Mouse (Mus musculus) midbrain, embryonic 15.5 days (tissue): ENCODE measurements around the gene Gm42742. TPM values are rescaled to one million over a fixed set of nuclear protein-coding genes. Genes with fewer than 3 reads are reported as not detected.
A peak's percentile ranks its signal among the peaks of the same experiment; 100 is the strongest.

Experiments used
- ATAC-seq: fragments of 200-750 bp; cut with Nextera tagmentation; replicated peaks from 2 replicates; pipeline ENCODE4 v1.8.0; 2017; ENCODE audit warnings: moderate TSS enrichment
- H3K27ac ChIP-seq: fragments of 300-500 bp; sonication (generic); 2 replicates; pipeline ENCODE4 v1.5.1; 2015; ENCODE audit warnings: mild to moderate bottlenecking, inconsistent platforms
- H3K27me3 ChIP-seq: fragments of 300-500 bp; sonication (generic); replicated peaks from 2 replicates; pipeline ENCODE4 v1.6.1; 2015; ENCODE audit warnings: inconsistent platforms
- H3K36me3 ChIP-seq: fragments of 300-500 bp; sonication (generic); replicated peaks from 2 replicates; pipeline ENCODE4 v1.6.1; 2015; ENCODE audit warnings: inconsistent platforms
- H3K4me1 ChIP-seq: fragments of 300-500 bp; sonication (generic); 2 replicates; pipeline ENCODE4 v1.6.1; 2015; ENCODE audit warnings: inconsistent platforms
- H3K4me2 ChIP-seq: fragments of 300-500 bp; sonication (generic); 2 replicates; pipeline ENCODE4 v1.6.1; 2015; ENCODE audit warnings: inconsistent platforms, mild to moderate bottlenecking, moderate library complexity
- H3K4me3 ChIP-seq: fragments of 300-500 bp; sonication (generic); 2 replicates; pipeline ENCODE4 v1.5.1; 2015; ENCODE audit warnings: mild to moderate bottlenecking, inconsistent platforms
- H3K9ac ChIP-seq: fragments of 300-500 bp; sonication (generic); 2 replicates; pipeline ENCODE4 v1.6.1; 2015; ENCODE audit warnings: mild to moderate bottlenecking, inconsistent platforms
- H3K9me3 ChIP-seq: fragments of 300-500 bp; sonication (generic); 2 replicates; pipeline ENCODE4 v1.6.1; 2016; ENCODE audit warnings: inconsistent platforms
- WGBS: fragments of 180-500 bp; shearing (Covaris S2); methylation state at CpG from one replicate; pipeline ENCODE4 v1.1.7; 2015; ENCODE audit warnings: mixed read lengths; 5-methylcytosine and 5-hydroxymethylcytosine counted together
- polyA plus RNA-seq: library from polyadenylated mRNA; unstranded; fragments of >200 nt; fragmentation: Nextera tagmentation; extraction: Ambion mirVana; gene quantifications from 2 replicates; pipeline ENCODE4 v1.2.1, GENCODE M21; 2015

Gene Gm42742
- polyA plus RNA-seq, 1 experiment from 2014 or later = 52.6 TPM

DNA sequence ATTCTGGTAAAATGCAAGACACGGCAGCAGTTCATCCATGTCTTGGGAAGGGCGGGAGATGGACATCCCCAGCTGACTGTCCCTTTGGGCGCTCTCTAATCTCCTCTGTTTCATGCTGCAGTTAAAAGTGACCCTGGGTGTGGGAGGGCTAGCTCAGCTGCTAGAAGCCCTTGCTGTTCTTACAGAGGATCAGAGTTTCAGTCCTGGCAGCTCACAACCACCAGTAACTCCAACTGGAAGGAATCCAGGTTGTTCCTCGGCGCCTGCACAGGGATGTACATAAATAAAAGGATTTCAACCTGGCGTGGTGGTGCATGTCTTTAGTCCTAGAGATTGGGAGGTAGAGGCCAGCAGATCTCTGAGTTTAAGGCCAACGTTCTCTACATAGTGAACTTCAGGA is 37.8 kb downstream of the Gm42742 start:
- H3K9ac ChIP-seq = no peak overlapping the region
- H3K27me3 ChIP-seq = no peaks in the 10 kb centered on the region
- H3K27ac ChIP-seq = no peak overlapping the region
- H3K36me3 ChIP-seq = peaks cover 24% of the 10 kb centered on the region; the same call in 1 of the 2 replicates
- ATAC-seq = no peak
- no peak overlapping the region for H3K4me3 ChIP-seq
- 88% methylated on average over 7 of the region's 7 CpGs for WGBS
- no peak overlapping the region for H3K4me2 ChIP-seq
- H3K4me1 ChIP-seq = peaks cover 4% of the 10 kb centered on the region; the same call in 1 of the 2 replicates
- H3K9me3 ChIP-seq = no peaks in the 10 kb centered on the region

DNA sequence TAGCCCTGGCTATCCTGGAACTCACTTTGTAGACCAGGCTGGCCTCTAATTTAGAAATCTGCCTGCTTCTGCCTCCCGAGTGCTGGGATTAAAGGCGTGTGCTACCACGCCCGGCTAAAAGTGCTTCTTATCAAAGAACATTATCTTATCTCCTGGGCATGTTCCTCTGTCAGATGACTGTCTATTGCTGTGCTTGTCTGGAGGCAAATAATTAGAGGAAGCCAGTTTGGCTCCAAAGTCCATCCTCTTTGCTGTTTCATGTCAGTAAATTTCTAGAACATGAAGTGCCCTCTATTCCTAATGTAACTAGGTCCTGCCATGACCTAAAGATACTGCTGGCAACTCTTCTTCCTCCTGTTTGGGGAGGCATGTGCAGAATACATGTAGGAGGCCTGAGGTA is 38.8 kb downstream of the Gm42742 start:
- no peak for ATAC-seq

GRCm38 (mm10) chr7:126981601-126982000 is 39.3 kb downstream of the Gm42742 start:
- Histone ChIP-seq H3K4me2 (no peak overlapping the region), H3K9ac (no peak overlapping the region), H3K4me1 (peaks cover 17% of the 10 kb centered on the region), H3K27ac (no peak overlapping the region), H3K36me3 (peaks cover 26% of the 10 kb centered on the region; the same call in 1 of the 2 replicates), H3K4me3 (no peak overlapping the region), H3K9me3 (no peaks in the 10 kb centered on the region), H3K27me3 (no peaks in the 10 kb centered on the region)
- WGBS = 84% methylated on average over 2 of the region's 2 CpGs
- no peak for ATAC-seq

More for the DNA sequence above, 38.8 kb downstream of the Gm42742 start:
- Histone ChIP-seq H3K27ac (no peak overlapping the region), H3K9ac (no peak overlapping the region), H3K27me3 (no peaks in the 10 kb centered on the region), H3K4me2 (no peak overlapping the region), H3K4me3 (no peak overlapping the region), H3K4me1 (peaks cover 15% of the 10 kb centered on the region), H3K36me3 (peaks cover 26% of the 10 kb centered on the region; the same call in 1 of the 2 replicates), H3K9me3 (no peaks in the 10 kb centered on the region)
- WGBS = 90% methylated on average over 4 of the region's 4 CpGs

DNA sequence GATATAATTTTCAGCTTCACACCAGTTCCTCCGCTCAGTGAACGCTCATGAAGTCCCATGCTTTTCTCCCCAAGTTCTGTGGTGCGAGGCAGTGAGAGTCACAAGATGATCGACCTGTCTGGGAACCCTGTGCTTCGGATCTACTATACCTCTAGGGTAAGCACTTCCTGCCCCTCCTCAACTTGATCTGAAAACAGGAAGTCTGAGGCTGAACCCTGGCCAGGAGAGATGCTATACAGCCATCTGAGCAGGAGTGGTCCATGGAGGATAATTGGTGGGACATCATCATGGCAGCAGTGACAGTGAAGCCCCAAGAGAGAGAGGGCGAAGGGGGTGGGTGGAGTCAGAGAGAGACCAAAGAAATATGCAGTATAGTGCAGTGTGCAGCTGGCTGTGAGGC is 42.1 kb downstream of the Gm42742 start:
- no peak overlapping the region for H3K4me3 ChIP-seq
- H3K9me3 ChIP-seq = no peaks in the 10 kb centered on the region
- H3K9ac ChIP-seq = no peak overlapping the region
- H3K27me3 ChIP-seq = no peaks in the 10 kb centered on the region
- peaks cover 26% of the 10 kb centered on the region; the same call in 1 of the 2 replicates for H3K36me3 ChIP-seq
- no peak overlapping the region for H3K27ac ChIP-seq
- H3K4me2 ChIP-seq = no peak overlapping the region
- 90% methylated on average over 6 of the region's 6 CpGs for WGBS
- H3K4me1 ChIP-seq = peaks cover 17% of the 10 kb centered on the region
- ATAC-seq = no peak

GRCm38 (mm10) chr7:126976878-126977459 is 43.9 kb downstream of the Gm42742 start:
- Histone ChIP-seq H3K4me1 (peaks cover 17% of the 10 kb centered on the region), H3K4me2 (peak overlapping the region; percentile 82), H3K9ac (peak overlapping the region; percentile 95), H3K36me3 (peaks cover 26% of the 10 kb centered on the region; the same call in 1 of the 2 replicates), H3K4me3 (peak overlapping the region; percentile 90), H3K9me3 (no peaks in the 10 kb centered on the region), H3K27me3 (no peaks in the 10 kb centered on the region), H3K27ac (peak overlapping the region; percentile 98)
- no peak for ATAC-seq
- WGBS = 27% methylated on average over 14 of the region's 14 CpGs

DNA sequence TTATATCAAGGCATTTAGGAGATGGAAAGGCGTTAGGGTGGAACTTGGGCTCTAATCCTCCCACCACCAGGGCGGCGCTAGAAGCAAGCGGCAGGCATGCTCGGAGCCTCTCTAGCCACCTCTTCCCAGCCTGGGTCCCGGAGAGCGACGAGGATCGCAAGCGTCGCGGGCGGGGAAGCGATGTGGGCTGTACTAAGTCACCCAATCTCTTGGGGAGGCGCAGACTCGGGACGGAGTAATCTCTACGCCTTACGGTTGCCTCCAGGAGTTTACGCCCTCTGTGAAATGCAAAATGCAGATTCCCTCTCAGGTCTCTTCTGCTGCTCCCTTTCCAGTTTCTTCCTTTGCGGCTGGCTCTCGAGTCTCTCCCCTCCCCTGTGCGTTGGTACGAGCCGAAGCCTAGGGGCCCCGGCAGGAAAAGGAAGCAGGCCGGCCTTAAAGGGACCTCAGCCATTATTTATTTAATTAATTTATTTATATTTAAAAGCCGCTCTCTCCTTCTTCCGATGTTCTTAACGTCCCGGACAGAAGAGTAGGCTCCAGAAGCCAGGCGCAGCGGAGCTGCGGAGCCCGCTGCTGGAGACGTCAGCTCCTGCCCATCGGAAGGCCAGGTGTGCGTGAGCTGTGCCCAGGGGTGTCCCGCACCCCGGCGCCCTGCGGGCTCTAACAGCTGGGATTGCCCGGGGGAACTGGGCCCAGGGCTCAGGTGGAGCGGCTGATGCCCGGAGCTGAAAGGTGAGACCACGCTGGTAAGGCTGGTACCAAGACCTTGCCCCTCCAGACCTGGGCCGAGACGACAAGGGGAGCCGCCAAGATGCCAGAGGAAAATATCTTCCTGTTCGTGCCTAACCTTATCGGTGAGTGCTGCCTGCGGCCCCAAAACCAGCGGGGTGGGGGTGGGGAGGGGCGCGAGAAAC is 44.7 kb downstream of the Gm42742 start, which contains the start of gene Cdiptos:
Gene Cdiptos (minus strand): TSS at position 149 of the 917 bp plus-strand sequence.
- H3K4me3 ChIP-seq = peak within 1 kb of the TSS; percentile 90
- ATAC-seq = peak; percentile 95
- peaks cover 17% of the 10 kb centered on the region for H3K4me1 ChIP-seq
- no peaks in the 10 kb centered on the region for H3K9me3 ChIP-seq
- peak within 1 kb of the TSS; percentile 95 for H3K9ac ChIP-seq
- H3K27me3 ChIP-seq = no peaks in the 10 kb centered on the region
- H3K27ac ChIP-seq = peak within 1 kb of the TSS; percentile 98
- H3K4me2 ChIP-seq = peak within 1 kb of the TSS; percentile 82
- peaks cover 24% of the 10 kb centered on the region for H3K36me3 ChIP-seq
- 0% methylated on average over 55 of the region's 55 CpGs for WGBS

DNA sequence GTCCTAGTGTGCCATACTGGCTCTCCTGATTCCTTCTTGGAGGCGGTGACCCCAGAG is 45.2 kb downstream of the Gm42742 start, which contains the start of gene Cdipt:
Gene Cdipt (plus strand): TSS at position 22 of the 57 bp plus-strand sequence.
- H3K9me3 ChIP-seq = no peaks in the 10 kb centered on the region
- peaks cover 17% of the 10 kb centered on the region for H3K4me1 ChIP-seq
- H3K4me2 ChIP-seq = peak within 1 kb of the TSS; percentile 82
- peak within 1 kb of the TSS; percentile 95 for H3K9ac ChIP-seq
- peak within 1 kb of the TSS; percentile 90 for H3K4me3 ChIP-seq
- peaks cover 27% of the 10 kb centered on the region for H3K36me3 ChIP-seq
- ATAC-seq = no peak
- H3K27me3 ChIP-seq = no peaks in the 10 kb centered on the region
- 0% methylated on average over 1 of the region's 1 CpGs for WGBS
- H3K27ac ChIP-seq = peak within 1 kb of the TSS; percentile 98

DNA sequence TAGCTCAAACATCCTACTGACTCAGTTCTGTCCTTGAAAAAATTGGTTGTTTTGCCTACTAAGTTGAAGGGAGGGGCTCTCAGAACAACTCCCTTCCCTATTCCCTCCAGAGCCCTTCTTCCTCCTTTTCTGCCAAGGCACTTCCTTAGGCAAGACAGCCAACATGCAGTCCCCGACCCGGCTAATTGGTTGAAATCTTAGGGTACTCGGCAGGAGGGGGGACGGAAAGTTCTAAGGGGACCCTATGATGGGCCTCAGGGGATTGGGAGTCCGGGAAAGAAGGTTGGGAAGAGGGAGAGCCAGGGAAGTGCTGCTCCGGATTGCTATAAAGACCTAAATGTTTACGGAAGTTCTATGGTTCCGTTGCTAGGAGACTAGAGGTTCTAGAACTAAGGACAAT is 45.4 kb downstream of the Gm42742 start:
- Histone ChIP-seq H3K27ac (peak overlapping the region; percentile 98; the same call in 1 of the 2 replicates), H3K4me3 (peak overlapping the region; percentile 90), H3K9ac (no peak overlapping the region), H3K36me3 (peaks cover 29% of the 10 kb centered on the region), H3K9me3 (no peaks in the 10 kb centered on the region), H3K4me2 (peak overlapping the region; percentile 82), H3K27me3 (no peaks in the 10 kb centered on the region), H3K4me1 (peaks cover 17% of the 10 kb centered on the region)
- WGBS = 14% methylated on average over 8 of the region's 8 CpGs
- peak; percentile 16; the same call in 1 of the 2 replicates for ATAC-seq

- 47% methylated on average over 6 of the region's 6 CpGs for WGBS
- H3K36me3 ChIP-seq = peaks cover 58% of the 10 kb centered on the region
- H3K9ac ChIP-seq = no peak overlapping the region
- no peak overlapping the region for H3K4me2 ChIP-seq
- H3K27ac ChIP-seq = no peak overlapping the region
- ATAC-seq = no peak
- H3K27me3 ChIP-seq = peaks cover 2% of the 10 kb centered on the region; the same call in 1 of the 2 replicates
- no peaks in the 10 kb centered on the region for H3K4me1 ChIP-seq
- H3K4me3 ChIP-seq = no peak overlapping the region
- H3K9me3 ChIP-seq = no peaks in the 10 kb centered on the region
Observed at GRCm38 (mm10) chr7:126967361-126967760, 53.5 kb downstream of the Gm42742 start.

GRCm38 (mm10) chr7:126965568-126965967 is 55.3 kb downstream of the Gm42742 start:
- Histone ChIP-seq H3K27ac (no peak overlapping the region), H3K36me3 (peaks cover 60% of the 10 kb centered on the region), H3K4me2 (no peak overlapping the region), H3K27me3 (peaks cover 10% of the 10 kb centered on the region), H3K9me3 (no peaks in the 10 kb centered on the region), H3K9ac (no peak overlapping the region), H3K4me3 (no peak overlapping the region), H3K4me1 (no peaks in the 10 kb centered on the region)
- WGBS = 62% methylated on average over 3 of the region's 3 CpGs
- ATAC-seq = no peak
